Mouse (Mus musculus) heart, postnatal 0 days (tissue): ENCODE data around the gene Ablim2.

ENCODE experiments used
- CTCF ChIP-seq: IDR thresholded peaks from 2 replicates; pipeline ENCODE4 v1.5.1; 2016; ENCODE audit warnings: antibody characterized with exemption, control low read depth, low read depth
- EP300 ChIP-seq: IDR thresholded peaks from 2 replicates; pipeline ENCODE4 v1.6.1; 2016; ENCODE audit warnings: antibody characterized with exemption, low read depth

DNA sequence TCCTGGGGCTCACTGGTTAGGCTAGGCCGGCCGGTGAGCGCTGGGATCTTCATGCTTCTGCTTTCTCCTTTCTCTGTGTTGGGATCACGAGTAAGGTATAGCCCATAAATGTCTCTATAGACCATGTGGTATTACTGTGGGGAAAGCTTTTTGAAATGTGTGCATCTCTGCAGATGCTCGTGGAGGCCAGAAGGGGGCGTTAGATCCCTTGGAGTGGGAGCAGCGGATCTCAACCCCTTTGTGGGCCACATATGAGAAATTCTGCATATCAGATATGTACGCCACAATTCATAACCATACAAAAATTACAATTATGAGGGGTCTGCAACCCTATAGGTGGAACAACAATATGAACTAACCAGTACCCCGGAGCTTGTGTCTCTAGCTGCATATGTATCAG is 131.3 kb downstream of the Ablim2 start:
- TF ChIP-seq CTCF (peak; percentile 76), EP300 (no peak)
